Mouse (Mus musculus) forelimb bud, embryonic 11.5 days (tissue): ENCODE data around the gene 2310022B05Rik.

Source experiments
- DNase-seq: peaks from one replicate; pipeline ENCODE4 v3.0.0-alpha.2; 2012; ENCODE audit warnings: low read depth, low spot score

The 2310022B05Rik gene

DNA sequence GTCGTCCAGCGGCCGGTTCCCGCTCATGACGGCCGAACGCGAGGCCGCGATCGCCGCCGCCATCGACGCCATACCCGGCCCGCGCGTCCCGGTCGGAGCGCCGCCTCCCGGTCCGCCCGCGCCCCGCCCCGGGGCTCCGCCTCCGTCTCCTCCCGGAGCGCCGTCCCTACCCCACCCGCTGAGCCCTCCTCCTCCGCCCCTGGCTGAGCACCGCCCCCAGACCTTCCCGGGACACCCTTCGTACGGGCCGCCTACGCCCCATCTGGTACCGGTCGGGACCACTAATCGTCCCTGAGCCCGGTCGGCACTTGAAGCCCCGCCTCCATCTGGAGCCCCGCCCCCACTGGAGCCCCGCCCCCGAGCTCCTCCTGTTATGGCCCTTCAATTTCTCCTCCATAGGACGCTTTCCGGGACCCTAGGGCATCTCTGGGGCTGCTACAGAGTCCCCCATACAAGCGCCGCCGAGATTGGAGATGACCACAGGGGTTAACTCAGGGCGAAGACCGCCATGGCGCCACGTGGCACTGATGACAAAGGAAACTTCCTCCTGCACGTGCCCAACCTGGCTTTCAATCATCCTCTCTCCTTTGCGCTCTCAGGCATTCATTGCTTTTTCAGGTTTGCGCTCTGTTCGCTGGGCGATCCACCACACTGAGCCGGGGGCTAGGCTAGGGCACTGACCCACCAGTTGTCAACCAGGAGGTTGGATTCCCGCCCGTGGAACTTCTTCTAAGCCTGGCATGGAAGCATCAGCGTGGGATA, at the start of gene 2310022B05Rik:
2310022B05Rik (minus strand) TSS at position 258 of the 762 bp plus-strand sequence.
- DNase-seq = peak; percentile 73

DNA sequence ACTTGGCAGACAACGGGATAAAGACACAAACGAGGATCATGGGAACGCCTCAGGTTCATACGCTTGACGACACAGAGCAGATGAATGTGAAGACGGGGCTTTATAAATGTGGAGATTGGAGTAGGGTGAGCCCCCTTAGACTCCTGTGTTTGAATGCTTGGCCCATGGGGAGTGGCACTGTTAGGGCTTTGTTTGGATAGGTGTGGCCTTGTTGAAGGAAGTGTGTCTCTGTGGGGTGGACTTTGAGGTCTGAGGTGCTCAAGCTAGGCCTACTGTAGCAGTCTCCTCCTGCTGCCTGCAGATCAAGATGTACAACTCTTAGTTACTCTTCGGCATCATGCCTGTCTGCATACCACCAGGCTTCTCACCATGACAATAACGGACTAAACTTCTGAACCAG, 42.7 kb upstream of the 2310022B05Rik start:
- no peak for DNase-seq

DNA sequence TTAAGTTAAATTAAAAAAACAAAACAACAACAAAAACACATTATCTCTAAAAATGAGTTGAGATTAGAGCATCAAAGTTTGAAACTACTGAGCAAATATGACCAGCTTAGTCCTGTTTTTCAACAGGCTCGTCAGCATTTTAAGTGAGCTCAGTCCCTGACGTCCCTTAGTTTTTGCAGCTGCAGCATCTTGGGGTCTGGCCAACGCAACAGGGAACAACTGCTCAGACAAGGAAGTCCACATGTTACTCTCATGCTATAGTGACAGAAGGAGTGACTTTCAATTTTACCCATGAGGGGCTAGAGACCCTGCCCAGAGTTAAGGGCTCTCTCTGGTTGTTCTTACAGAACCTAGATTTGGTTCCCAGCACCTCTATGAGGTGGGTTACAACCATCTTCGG, 41.2 kb upstream of the 2310022B05Rik start:
- DNase-seq = no peak

DNA sequence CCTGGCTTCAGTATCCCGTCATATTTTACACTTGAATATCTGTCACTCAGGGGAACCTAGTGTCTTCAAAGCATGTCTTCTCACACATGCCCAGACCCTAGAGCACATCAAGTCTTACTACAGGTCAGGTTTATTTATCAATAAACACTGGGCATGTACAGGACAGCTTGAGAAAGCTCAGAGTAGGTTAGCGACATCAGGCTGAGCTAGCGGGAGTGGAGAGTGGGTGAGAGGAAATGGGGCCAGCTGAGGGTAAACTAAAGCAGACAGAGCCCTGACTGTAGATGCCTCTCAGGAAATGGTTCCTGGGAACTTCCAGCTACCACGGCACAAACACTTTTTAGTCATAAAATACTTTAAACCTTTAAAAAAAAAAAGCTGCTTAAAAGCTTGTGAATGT, 40.4 kb upstream of the 2310022B05Rik start:
- DNase-seq = no peak

DNA sequence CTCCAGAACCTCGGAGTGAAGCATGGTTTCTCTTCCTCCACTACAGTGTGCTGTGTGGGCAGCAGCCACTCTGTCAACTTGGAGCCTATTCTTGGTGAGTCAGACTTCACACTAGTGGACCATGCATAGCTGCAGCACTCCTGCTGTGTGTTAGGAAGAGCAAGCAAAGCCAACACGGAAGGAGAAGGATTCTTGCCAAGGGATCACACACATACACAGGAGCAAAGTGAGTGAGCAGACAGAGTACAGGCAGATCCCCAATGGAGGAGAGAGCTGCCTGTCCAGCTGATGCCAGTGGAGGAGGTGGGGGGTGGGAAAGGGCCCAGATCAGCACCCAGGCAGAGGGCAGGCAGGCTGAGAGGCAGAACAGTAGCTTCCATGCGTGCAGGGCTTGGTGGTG, 39.0 kb upstream of the 2310022B05Rik start:
- no peak for DNase-seq

DNA sequence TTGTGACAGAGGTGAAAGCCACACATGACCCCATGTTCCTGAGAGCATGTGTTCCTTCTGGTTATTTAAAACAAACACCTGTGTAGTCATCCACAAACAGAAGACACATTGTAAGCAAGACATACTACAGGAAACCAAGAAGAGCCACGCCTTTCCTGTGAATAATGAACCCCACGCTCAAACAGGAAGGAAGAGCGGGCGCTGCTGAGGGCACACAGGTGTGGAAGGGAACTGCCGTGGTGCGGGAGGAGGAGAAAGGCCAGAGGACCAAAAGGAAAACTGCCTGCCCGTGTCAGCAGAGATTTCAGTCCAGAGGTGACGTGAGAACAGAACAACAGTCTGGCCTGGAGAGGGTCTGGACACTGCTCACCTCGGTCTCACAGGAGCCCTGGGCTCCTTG, 37.9 kb upstream of the 2310022B05Rik start:
- no peak for DNase-seq

DNA sequence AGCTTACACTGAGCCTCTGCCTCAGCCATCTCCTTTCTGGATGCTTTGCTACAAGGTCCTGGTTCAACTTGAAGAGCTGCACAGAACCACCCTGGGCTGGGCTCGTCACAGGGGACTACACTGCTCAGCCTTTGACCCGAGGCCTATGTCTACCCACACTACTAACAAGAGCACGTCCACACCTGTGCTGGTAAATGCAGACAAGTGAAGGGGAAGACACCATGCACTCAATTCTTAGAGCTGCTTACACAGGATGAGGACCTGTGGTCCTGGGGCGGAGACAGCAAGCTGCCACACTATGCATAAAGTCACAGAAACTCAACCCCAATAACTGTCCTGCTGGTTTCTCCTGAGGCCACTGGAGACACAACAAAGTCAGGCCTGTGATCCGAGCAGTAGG, 37.1 kb upstream of the 2310022B05Rik start:
- DNase-seq = no peak

DNA sequence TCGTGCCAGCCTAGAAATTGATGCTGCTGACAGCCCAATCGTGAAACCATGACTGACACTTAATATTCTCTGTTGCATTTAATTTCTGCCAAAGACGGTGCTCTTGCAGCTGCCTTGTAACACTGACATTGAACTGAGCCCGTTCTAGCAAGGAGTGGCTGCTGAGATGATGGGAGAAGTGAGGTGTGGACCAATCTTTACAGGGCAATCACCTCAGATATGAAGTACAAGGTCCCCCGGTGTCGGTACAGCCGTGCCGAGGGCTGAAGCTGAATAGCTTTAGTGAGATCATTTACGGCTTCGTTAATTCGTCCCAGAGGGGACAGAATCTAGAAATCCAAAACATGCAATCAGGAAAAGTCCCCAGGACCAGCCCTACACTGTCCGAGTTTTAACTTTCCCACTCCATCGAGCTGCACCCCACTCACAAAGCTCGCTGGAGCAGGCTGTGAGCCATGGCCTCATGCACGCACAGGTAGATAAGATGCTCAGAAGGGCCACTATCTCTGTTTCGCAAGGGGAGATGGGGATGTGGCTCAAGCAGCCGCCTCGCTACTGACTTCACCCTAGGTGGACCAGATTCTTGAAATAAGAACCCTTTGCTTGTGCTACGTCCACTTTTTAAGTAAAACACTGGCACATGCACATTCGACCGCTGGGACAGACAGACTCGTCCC, 32.4 kb upstream of the 2310022B05Rik start:
- no peak for DNase-seq

DNA sequence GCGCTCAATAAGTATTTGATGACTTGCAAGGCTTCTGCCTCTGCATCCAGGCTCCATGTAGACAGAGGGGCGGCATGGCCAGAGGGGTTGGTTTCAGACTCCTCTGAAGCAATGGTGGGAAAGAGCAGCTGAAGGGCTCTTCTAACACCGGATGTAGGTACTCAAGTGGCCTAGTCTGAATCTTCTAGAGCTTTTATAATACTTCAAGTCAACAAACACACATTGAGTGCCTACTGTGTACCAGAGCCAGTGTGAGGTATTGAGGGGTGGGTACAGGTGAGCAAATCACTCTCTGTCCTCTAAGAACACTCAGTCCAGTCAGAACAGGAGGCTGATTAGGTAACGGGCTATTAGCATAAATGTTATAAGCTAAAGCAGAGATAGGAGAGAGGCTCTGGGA, 28.5 kb upstream of the 2310022B05Rik start:
- no peak for DNase-seq

DNA sequence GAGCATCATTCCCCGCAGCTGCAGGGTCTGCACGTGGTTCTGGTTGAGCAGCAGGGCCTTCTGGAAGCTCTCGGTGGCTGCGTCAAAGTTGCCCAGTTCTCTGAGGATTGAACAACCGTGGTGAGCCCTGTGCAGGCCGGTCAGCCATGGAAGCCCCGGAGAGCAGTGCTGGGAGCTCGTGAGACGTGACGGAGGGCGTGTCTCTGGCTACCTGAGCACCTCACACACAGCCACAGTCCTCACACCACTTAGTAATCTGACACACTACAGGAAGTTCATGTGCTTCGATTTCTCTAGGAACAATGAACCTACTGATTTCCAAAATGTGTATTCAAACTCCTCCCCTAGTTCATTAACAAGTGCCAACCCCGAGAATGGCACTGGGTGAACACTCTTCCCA, 25.7 kb upstream of the 2310022B05Rik start:
- no peak for DNase-seq

DNA sequence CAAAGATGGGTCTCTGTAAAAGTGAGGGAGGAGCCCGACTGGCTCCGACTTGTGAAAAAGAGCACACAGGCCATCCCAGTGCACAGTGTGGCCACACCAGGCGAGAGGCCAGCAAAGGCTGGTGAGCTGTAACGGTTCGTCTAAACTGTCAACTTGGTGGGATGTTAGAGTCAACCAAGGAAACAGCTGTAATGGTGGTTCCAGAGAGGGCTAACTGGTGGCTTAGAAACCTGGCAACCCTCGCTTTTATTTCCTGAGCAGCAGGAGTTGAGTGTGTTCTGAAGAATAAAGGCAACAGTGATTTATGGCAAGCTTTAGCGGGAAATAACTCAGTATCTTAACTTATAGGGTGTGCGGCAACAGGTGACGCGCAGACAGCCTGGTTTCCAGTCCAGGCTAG, 19.0 kb upstream of the 2310022B05Rik start:
- no peak for DNase-seq

DNA sequence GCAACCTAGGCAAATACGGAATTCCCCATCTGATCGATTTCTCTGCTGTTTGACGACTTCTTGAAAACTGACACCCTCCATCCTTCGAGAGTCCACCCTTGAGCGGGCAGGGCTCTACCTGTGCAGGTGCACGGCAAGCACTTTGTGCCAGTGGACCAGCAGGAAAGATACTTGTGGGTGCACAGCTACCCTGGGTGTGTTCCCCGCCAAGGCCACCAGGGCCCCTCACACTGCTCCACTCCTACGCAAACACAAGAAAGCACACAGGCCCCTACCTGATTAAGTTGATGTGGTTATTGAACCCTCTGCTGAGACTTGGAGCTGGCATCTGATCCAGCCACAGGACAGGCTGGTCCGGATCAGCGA, 18.6 kb upstream of the 2310022B05Rik start:
- DNase-seq = no peak

DNA sequence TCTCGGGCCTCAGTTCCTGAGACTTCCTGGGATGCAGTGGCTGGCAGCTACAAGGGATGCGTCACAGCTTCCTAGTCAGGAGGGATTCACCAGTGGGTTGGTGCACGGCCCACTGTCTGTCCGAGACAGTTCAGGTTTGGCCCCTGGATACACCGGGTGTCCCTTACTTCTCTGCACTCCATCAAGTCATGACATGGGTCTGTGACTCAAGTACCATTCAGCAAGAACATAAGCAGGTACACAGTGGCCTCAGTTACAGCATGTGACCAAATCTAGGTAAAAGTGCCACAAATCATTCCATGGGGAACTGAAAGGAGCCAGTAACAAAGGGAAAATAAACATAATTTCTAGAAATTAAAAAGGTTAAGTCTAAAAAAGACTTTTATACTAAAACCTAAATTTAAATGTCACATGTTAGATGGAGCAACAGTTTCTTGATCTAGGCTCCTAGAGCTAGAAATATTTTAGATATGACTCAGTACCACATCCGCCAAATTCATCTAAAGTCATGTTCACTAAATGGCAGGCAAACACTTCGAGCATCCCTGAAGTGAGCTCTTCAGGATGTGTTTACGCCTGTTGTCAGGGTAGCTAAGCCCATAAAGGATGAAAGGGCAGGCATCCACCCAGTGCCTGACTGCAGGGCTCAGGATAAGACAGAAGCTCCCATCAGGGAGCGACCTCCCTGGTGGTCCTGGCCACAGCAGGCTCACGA, 18.1 kb upstream of the 2310022B05Rik start:
- no peak for DNase-seq

DNA sequence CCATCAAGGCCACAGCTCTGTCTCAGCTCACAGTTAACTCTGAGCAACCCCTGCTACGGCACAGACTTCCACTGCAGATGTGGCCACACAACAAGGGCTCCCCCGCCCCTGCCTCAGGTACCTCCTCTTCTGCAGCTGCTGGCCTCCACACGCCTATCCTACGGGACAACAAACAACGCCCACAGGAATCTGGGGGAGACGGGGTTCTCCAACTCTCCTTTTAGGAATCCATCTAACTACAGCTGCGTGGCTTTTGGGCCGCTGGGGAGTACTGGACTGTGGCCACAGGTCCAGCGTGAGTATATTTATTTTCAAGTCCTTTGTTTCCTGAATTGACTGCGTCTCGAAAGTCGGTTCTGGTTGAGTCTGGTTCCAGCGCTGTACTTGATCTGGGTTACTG, 15.1 kb upstream of the 2310022B05Rik start:
- DNase-seq = no peak

DNA sequence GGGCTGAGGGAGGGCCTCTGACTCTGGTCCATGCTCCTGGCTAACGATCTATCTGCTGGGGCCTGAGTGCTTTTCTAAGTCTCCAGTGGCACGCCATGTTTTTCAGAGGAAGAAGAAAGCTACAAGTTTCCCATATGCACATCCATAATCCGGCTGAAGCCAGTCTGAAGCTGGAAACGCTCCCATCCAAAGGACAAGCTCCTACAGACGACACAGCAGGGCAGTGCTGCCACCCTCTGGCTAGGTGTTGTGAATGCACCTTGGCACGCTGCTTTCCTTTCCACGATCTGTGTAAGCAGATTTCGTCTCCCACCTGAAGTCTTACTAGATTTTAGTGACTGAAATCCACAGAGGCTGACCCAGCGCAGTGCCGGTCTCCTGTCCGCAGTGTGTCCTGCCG, 14.3 kb upstream of the 2310022B05Rik start:
- DNase-seq = peak; percentile 72

DNA sequence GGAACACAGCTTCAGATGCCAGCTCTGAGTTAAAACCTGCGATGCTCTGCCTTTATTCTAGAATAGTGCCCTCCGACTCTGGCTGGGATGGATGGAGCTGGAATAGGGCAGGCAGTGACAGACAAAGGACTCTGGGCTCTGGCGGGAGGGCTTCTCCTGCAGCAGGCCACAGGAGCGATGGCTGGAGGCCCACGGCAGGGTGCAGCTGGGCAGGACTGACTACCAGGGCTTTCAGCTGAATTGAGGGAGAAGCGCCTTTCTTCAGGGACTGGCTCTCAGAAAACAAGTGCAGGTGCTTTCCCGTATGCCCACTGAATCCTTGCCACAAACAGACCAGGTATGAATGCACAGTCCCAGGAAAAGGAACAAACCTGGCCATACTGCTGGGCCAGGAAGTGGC, 13.9 kb upstream of the 2310022B05Rik start:
- no peak for DNase-seq

DNA sequence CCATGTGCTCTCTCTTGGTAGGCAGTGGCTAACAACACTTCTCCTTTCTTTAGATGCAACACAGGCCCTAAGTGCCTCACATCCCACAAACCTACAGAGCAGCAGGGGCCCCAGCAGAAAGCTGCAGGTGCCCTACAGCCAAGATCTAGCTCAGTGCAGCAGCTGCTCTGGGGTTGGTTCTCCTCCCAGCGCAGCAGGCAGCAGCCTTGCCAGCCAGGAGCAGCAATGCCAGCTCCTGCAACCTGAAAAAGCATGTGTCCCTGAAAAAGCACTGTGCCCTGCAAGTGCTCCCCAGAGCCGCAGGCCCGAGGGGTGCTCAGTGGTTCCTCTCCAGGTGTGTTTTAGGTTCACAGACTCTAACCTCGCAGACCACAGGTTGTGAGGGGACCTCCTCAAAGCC, 13.5 kb upstream of the 2310022B05Rik start:
- no peak for DNase-seq

DNA sequence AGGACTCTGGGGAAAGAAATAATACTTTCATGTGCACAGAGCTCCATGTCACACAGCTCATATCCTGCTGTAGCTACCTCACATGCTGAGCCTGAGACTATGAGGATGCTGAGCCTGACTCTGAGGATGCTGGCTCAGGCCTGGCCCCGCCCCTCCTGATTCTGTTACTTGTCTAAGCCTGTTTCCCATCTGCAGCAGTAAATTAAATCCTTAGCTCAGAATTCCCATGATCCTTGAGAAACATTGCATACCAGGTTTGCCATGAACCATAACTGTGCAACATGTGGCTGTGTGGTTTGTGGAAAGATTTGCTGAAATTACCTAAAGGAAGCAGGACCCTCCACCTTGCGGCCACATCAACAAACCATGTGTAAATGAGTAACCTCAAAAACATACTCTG, 9.2 kb upstream of the 2310022B05Rik start:
- no peak for DNase-seq

DNA sequence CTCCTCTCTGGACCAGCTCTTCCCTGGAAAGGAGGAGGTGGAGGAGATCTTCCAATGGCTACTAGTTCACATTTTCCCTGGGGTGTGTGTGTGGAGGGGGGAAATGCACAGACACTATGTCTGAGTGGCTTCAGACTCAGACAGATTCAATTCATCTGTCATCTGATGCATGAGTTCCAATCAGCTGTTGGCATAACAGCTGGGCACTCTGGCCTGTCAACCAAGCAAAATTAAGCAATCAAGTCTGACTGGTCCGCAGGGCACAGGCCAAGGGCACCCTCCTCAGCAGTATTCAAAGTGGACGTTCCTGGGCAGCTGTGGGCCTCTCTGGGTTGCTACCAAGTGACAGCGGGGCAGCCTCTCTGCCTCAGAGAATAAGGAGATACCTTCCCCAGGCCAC, 5.6 kb upstream of the 2310022B05Rik start:
- DNase-seq = no peak

DNA sequence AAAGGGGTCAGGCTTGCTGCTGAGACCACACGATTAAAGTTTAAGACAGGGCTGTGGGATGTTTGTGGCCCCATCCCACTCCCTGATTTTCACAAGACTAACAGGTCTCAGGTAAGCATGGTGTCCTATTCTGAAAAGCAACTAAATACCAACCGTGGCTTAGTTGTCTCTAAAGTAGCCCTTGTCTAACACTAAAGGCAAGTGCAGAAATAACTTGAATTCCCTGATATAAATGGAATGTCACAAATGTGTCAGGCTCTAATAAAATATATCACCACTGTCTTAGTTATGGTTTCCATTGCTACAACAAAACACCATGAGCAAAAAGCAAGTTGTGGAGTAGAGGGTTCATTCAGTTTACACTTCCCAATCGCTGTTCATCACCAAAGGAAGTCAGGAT, 1.2 kb upstream of the 2310022B05Rik start:
- no peak for DNase-seq

DNA sequence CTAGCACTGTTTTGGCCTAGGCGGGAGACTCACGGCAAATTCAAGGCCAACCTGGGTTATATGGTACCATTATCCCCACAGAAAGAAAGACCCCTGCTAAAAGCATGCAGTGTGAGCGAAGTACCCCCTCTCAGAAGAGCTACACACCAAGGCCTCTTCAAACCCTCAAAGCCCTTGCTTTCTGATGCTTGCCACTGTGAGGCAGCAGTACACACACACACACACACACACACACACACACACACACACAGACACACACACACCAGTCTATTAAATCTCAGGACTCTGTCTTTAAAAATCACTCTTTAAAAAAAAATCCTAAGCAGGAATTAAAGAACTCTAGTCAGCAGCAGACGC, 683 bp upstream of the 2310022B05Rik start:
- no peak for DNase-seq

DNA sequence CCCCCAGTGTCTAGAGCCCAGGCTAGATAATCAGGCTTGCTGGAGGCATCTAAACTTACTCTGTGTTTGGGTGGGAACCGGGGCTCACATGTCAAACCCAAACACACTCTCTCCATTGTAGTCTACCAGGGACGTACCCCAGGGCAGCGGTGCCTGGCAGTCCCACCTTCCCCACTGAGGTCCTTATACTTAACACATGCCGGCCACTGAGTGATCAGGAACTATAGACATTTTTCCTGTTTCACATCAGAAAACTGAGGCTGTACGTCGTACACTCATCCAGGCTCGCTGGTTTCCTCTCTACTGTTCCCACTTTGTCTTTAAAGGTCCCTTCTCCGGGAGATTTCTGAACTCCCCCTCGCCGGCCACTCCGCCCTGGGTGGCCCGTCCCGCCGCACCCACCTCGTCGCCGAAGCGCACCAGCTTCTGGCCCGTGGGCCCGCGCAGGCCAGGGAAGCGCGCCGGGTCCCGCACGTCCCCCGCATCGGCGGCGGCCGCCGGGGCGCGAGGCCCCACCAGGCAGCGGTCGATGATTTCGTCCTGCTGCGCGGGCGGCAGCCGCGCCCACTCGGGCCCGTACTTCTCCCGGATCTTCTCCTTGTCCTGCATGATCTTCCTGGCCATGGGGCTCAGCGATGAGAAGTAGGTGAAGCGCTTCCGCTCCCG, 590 bp downstream of the 2310022B05Rik start:
- peak; percentile 32 for DNase-seq
